31 mouse cellular contexts compared by ENCODE assay signal in genomic region chr4:130971278-130971677, GRCm38 (mm10). TPM values are rescaled to one million over a fixed set of nuclear protein-coding genes. Genes with fewer than 3 reads are reported as not detected.
DNase-seq lines count a peak whose midpoint lies in the region; ATAC-seq and TF ChIP-seq lines count a peak whose summit lies in the region.
"Had no signal": no experiment of that assay in that cellular context is flagged by ENCODE, and none has a peak within 500 bp of the region (broad histone marks: within the 10 kb centered on the region; RNA-seq: fewer than 3 reads in every experiment).

No protein-coding gene starts in this region.

- no peak overlapping the region for H3K9ac ChIP-seq in intestine, postnatal 0 days (ENCODE audit: low read depth, low read length)
- no peak overlapping the region for H3K9ac ChIP-seq in intestine, embryonic 15.5 days
- no peak overlapping the region for H3K9ac ChIP-seq in midbrain, postnatal 0 days (replicated peaks; ENCODE audit: low read length, poor library complexity, severe bottlenecking)
- H3K9ac ChIP-seq in midbrain, embryonic 13.5 days (replicated peaks), result no peak overlapping the region
- H3K9ac ChIP-seq: hindbrain, embryonic 12.5 days; kidney, embryonic 15.5 days; midbrain, embryonic 12.5 days; stomach, embryonic 15.5 days had no signal

- H3K27me3 ChIP-seq in intestine, postnatal 0 days (replicated peaks; ENCODE audit: control insufficient read depth, insufficient read depth, low read length), result no peaks in the 10 kb centered on the region
- no peaks in the 10 kb centered on the region for H3K27me3 ChIP-seq in intestine, embryonic 15.5 days (replicated peaks)
- no peaks in the 10 kb centered on the region for H3K27me3 ChIP-seq in midbrain, postnatal 0 days (ENCODE audit: insufficient read depth, low read length)
- H3K27me3 ChIP-seq in midbrain, embryonic 13.5 days, result no peaks in the 10 kb centered on the region
- H3K27me3 ChIP-seq: kidney, embryonic 15.5 days; stomach, embryonic 15.5 days had no signal

- H3K27ac ChIP-seq in intestine, postnatal 0 days (ENCODE audit: low read depth, low read length), result no peak overlapping the region
- no peak overlapping the region for H3K27ac ChIP-seq in intestine, embryonic 15.5 days
- no peak overlapping the region for H3K27ac ChIP-seq in midbrain, postnatal 0 days (ENCODE audit: low read depth, low read length)
- no peak overlapping the region for H3K27ac ChIP-seq in midbrain, embryonic 13.5 days
- H3K27ac ChIP-seq: hindbrain, embryonic 12.5 days; kidney, embryonic 15.5 days; midbrain, embryonic 12.5 days; stomach, embryonic 15.5 days had no signal

- no peaks in the 10 kb centered on the region for H3K36me3 ChIP-seq in intestine, postnatal 0 days (ENCODE audit: control insufficient read depth, insufficient read depth)
- no peaks in the 10 kb centered on the region for H3K36me3 ChIP-seq in intestine, embryonic 15.5 days
- H3K36me3 ChIP-seq in midbrain, postnatal 0 days (ENCODE audit: insufficient read depth, low read length), result no peaks in the 10 kb centered on the region
- no peaks in the 10 kb centered on the region for H3K36me3 ChIP-seq in midbrain, embryonic 13.5 days
- H3K36me3 ChIP-seq: hindbrain, embryonic 12.5 days; kidney, embryonic 15.5 days; midbrain, embryonic 12.5 days; stomach, embryonic 15.5 days had no signal

- no peak for DNase-seq in midbrain, postnatal 0 days (ENCODE audit: low spot score)
- DNase-seq in R1 (ENCODE audit: low read depth, low spot score), result peak; percentile 52
- no peak for DNase-seq in frontal cortex, postnatal 10 days (ENCODE audit: low spot score in 2 of 2)
- DNase-seq: adrenal gland, postnatal 10 days; cerebellum, adult 11 months; cerebellum, adult 9-10 months; cerebellum, postnatal 36 days; kidney, adult 18-20 months; kidney, postnatal 25 days; layer of hippocampus, postnatal 36 days; liver; lung, adult 18-20 months; lung, postnatal 4 days; right cerebral cortex, postnatal 25 days had no signal

- no peak for ATAC-seq in intestine, postnatal 0 days
- ATAC-seq in intestine, embryonic 15.5 days, result no peak
- no peak for ATAC-seq in midbrain, postnatal 0 days (ENCODE audit: low FRiP score)
- no peak for ATAC-seq in midbrain, embryonic 13.5 days
- ATAC-seq: forebrain, embryonic 14.5 days; lung, postnatal 0 days had no signal

- no peak overlapping the region for H3K4me3 ChIP-seq in intestine, postnatal 0 days (ENCODE audit: low read depth, low read length)
- no peak overlapping the region for H3K4me3 ChIP-seq in intestine, embryonic 15.5 days (replicated peaks)
- H3K4me3 ChIP-seq in midbrain, postnatal 0 days (ENCODE audit: low read depth, low read length), result no peak overlapping the region
- H3K4me3 ChIP-seq in midbrain, embryonic 13.5 days (replicated peaks), result no peak overlapping the region
- H3K4me3 ChIP-seq: hindbrain, embryonic 12.5 days; kidney, embryonic 15.5 days; megakaryocyte, embryonic 14.5 days; midbrain, embryonic 12.5 days; stomach, embryonic 15.5 days had no signal

- 95% methylated on average over 1 of the region's 1 CpGs for WGBS in intestine, postnatal 0 days
- WGBS in intestine, embryonic 15.5 days, result 94% methylated on average over 1 of the region's 1 CpGs
- WGBS in midbrain, postnatal 0 days, result 98% methylated on average over 1 of the region's 1 CpGs
- 97% methylated on average over 1 of the region's 1 CpGs for WGBS in midbrain, embryonic 13.5 days

- no peak overlapping the region for H3K4me2 ChIP-seq in intestine, postnatal 0 days (replicated peaks; ENCODE audit: low read depth)
- no peak overlapping the region for H3K4me2 ChIP-seq in intestine, embryonic 15.5 days (replicated peaks)
- no peak overlapping the region for H3K4me2 ChIP-seq in midbrain, postnatal 0 days (ENCODE audit: low read depth, low read length, poor library complexity, severe bottlenecking)
- no peak overlapping the region for H3K4me2 ChIP-seq in midbrain, embryonic 13.5 days (replicated peaks)
- H3K4me2 ChIP-seq: hindbrain, embryonic 12.5 days; kidney, embryonic 15.5 days; midbrain, embryonic 12.5 days; stomach, embryonic 15.5 days had no signal

- no peaks in the 10 kb centered on the region for H3K4me1 ChIP-seq in intestine, postnatal 0 days (replicated peaks; ENCODE audit: control insufficient read depth, insufficient read depth, low read length)
- H3K4me1 ChIP-seq in intestine, embryonic 15.5 days (replicated peaks), result no peaks in the 10 kb centered on the region
- H3K4me1 ChIP-seq in midbrain, postnatal 0 days (ENCODE audit: insufficient read depth, low read length), result no peaks in the 10 kb centered on the region
- H3K4me1 ChIP-seq in midbrain, embryonic 13.5 days (replicated peaks), result peaks cover 18% of the 10 kb centered on the region; the same call in 1 of the 2 replicates
- H3K4me1 ChIP-seq: kidney, embryonic 15.5 days; megakaryocyte, embryonic 14.5 days; stomach, embryonic 15.5 days had no signal

- TF ChIP-seq CTCF in intestine, postnatal 0 days (IDR thresholded peaks at IDR 0.05; ENCODE audit: low read depth), result peak; percentile 5; the same call in 1 of the 2 replicates
- peak; percentile 53 for TF ChIP-seq CTCF in midbrain, postnatal 0 days (IDR thresholded peaks at IDR 0.05)

- H3K9me3 ChIP-seq in intestine, postnatal 0 days (ENCODE audit: control insufficient read depth), result no peaks in the 10 kb centered on the region
- no peaks in the 10 kb centered on the region for H3K9me3 ChIP-seq in intestine, embryonic 15.5 days
- H3K9me3 ChIP-seq in midbrain, postnatal 0 days (ENCODE audit: low read length), result no peaks in the 10 kb centered on the region
- H3K9me3 ChIP-seq in midbrain, embryonic 13.5 days, result peaks cover 5% of the 10 kb centered on the region; the same call in 1 of the 2 replicates
- H3K9me3 ChIP-seq: hindbrain, embryonic 12.5 days; stomach, embryonic 15.5 days had no signal

RNA-seq across cellular contexts. Expression of gene Matn1, which starts 27.1 kb away (rescaled TPM):
- not detected in 2 replicates for polyA plus RNA-seq in intestine, postnatal 0 days (2015; fragmentation: Nextera tagmentation; extraction: Ambion mirVana)
- polyA plus RNA-seq in intestine, embryonic 15.5 days (2015; fragmentation: Nextera tagmentation; extraction: Ambion mirVana), result 0.06 TPM in 1 of 2 replicates, not detected in the other
- 0.38 TPM in 1 of 2 replicates, not detected in the other for total RNA-seq in midbrain, postnatal 0 days (2014; rRNA removed)
- polyA plus RNA-seq in midbrain, postnatal 0 days (2015; fragmentation: Nextera tagmentation; extraction: Ambion mirVana), result 0.20 and 0.27 TPM in 2 replicates
- 0.13 TPM in 1 of 2 replicates, not detected in the other for polyA plus RNA-seq in midbrain, embryonic 13.5 days (2015; fragmentation: Nextera tagmentation; extraction: Ambion mirVana)
- total RNA-seq: adrenal gland, postnatal 10 days; gastrocnemius, adult 8-10 months; heart, postnatal 25 days; monocyte, adult 5-6 weeks had no signal
- polyA plus RNA-seq: C2C12; gonadal fat pad, adult 2 months; heart, embryonic 14.5 days; lung, postnatal 0 days; neural tube, embryonic 14.5 days; stomach, embryonic 15.5 days had no signal

RNA-seq across cellular contexts. Expression of gene Laptm5, which starts 58.4 kb away (rescaled TPM):
- polyA plus RNA-seq in intestine, postnatal 0 days (2015; fragmentation: Nextera tagmentation; extraction: Ambion mirVana), result 25.7 and 27.7 TPM in 2 replicates
- 37.9 and 42.4 TPM in 2 replicates for polyA plus RNA-seq in intestine, embryonic 15.5 days (2015; fragmentation: Nextera tagmentation; extraction: Ambion mirVana)
- 28.2 and 34.5 TPM in 2 replicates for total RNA-seq in midbrain, postnatal 0 days (2014; rRNA removed)
- polyA plus RNA-seq in midbrain, postnatal 0 days (2015; fragmentation: Nextera tagmentation; extraction: Ambion mirVana), result 32.8 and 36.2 TPM in 2 replicates
- polyA plus RNA-seq in midbrain, embryonic 13.5 days (2015; fragmentation: Nextera tagmentation; extraction: Ambion mirVana), result 21.8 and 23.7 TPM in 2 replicates
